Mouse (Mus musculus): ENCODE results near the gene Smyd2.

Smyd2 gene

DNA sequence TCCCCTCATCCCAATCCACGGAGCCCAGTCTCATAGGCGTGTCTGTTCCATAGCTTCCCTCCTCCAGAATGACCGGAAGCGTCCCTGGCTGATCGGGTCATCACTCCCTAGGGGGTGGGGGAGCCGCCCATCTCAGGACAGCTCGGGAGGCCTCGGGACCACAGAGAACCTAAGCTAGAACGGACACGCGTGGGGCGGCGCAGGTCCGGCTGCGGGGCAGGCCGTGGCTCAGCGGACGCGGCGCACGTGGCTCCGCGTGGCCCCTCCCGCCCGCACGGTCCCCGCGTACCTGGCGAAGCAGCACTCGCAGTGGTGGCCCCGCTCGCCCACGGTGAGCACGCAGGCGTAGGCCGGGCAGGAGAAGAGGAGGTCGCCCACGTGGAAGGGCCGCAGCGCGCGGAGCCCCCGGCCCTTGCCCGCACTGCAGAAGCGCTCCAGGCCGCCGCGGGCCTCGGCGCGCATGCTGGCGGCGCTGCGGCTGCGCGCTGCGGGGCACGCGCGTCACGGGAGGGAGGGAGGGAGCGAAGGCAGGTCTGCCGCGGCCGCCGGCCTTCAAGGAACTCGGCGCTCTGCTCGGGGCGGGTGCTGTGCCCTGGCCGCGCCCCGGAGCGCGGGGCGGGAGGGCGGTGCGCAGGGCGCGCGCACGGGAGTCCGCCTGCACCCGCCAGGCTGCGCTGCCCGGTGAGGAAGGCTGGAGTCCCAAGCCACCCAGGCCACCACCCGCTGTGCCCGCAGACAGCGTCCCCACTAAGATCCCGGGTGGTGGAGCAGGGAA, at the start of gene Smyd2:
TSS of gene Smyd2 (minus strand) at position 546 of the 775 bp plus-strand sequence.
- DNase-seq (ENCODE audit: low spot score in 2 of 2): peak; percentile 14 to 32

DNA sequence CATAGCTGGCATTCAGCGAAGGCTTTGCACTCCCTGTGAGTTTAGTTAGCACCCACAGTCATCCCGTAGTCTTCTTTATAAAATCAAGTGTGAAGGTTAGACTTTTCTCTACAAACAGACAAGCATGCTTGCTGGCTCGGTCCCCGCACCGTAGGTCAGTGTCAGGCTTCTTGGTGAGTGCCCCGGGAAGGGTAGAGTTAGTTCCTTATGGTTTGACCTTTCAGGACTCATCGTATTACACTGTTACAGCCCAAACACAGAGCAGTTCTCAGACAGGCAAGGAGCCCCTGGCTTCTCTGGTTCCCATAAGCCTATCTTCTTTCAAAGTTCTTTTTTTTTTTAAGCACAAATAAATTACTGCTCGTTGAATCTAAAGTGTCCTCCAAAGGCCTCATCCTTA, 48.2 kb upstream of the Smyd2 start:
- no peak for DNase-seq (ENCODE audit: low spot score in 2 of 2)

DNA sequence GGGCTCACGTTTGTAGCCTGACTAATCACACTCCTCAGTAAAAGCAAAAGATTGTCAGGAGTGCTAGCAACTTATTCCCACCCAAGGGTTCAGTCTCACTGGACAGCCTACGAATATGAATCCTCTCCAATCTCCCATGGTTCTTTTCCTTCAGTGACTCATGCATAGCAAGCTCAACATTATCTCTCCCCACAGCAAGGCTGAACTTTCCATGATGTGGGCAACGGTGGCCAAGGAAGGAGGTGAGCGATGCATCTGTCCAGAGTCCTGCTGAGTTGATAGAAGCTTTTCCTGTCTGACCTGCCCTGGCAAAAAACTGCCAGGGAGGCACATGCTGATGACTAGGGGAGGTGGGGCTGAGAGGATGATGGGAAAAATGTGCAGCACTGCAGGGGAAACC, 45.9 kb upstream of the Smyd2 start:
- DNase-seq (ENCODE audit: low spot score in 2 of 2): no peak

DNA sequence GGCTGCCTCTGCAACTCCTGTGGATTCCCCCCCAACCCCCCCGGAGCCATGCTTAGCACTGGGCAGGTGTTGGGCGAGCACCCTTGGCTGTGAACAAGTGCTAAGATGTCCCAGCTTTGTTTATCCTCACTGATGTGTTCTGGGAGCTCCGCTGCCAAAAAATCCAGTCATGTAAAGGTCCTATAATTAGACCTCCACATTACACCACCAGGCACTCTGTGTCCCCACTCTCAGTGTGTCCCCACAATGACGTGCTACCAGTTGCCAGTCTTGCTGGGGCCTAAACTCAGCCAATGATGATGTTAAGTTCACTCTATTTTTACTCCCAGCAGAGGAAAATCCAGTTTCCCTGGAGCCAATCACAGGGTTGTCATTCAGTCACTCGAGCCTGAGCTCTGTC, 38.3 kb upstream of the Smyd2 start:
- DNase-seq (ENCODE audit: low spot score in 2 of 2): no peak

- no peak for DNase-seq (ENCODE audit: low spot score in 2 of 2)
Measured at GRCm38 (mm10) chr1:189959802-189960201, 37.6 kb upstream of the Smyd2 start.

DNA sequence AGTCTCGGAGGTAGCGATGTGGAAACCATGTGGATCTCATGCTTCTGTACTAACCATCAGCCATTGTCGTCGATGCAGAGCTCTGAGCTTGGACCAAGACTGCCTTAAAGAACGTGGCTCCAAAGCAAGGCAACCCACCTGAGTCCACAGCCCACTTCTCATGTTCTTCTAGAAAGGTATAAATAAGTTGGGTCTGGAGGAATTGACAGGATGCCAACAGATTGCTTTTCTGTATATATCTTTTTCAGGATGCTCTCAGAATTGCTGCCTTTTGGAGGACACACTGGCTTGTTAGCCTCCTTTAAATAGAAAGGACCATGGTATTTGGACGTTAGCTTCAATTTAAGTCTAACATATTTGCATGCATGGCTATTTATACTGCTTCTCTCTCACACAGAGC, 29.7 kb upstream of the Smyd2 start:
- DNase-seq (ENCODE audit: low spot score in 2 of 2): no peak

GRCm38 (mm10) chr1:189947411-189947810, 25.2 kb upstream of the Smyd2 start:
- no peak for DNase-seq (ENCODE audit: low spot score in 2 of 2)

GRCm38 (mm10) chr1:189946126-189946525, 24.0 kb upstream of the Smyd2 start:
- DNase-seq (ENCODE audit: low spot score in 2 of 2): no peak

GRCm38 (mm10) chr1:189941786-189942185, 19.6 kb upstream of the Smyd2 start:
- no peak for DNase-seq (ENCODE audit: low spot score in 2 of 2)

DNA sequence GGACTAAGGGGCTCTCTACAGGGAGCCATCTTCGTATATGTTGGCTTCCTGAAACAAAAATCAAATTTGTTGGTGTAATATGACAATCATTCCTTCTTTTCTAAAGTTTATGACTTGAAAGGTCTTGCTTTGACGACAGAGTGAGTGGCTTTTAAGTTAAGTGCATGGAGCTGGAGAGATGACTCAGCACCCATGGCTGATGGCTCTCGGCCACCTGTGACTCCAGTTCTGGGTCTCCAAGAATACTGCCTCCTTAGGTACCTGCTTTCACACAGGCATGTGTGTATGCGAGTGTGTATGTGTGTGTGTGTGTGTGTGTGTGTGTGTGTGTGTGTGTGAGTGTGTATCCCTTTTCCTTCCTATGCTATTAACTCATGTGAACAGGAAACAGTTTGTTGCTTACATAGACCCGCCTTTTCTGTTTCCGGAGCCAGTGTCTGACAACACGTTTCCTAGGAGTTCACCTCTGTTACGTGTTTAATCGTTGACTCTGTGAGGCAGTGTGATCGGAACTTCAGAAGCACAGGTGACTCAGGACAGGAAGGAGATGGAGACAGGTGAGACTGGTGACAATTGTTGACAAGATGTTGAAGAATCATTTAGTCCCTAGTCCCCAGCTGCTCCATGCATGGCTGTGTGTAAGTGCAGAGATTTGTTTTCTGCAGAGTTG, 14.4 kb upstream of the Smyd2 start:
- no peak for DNase-seq (ENCODE audit: low spot score in 2 of 2)

DNA sequence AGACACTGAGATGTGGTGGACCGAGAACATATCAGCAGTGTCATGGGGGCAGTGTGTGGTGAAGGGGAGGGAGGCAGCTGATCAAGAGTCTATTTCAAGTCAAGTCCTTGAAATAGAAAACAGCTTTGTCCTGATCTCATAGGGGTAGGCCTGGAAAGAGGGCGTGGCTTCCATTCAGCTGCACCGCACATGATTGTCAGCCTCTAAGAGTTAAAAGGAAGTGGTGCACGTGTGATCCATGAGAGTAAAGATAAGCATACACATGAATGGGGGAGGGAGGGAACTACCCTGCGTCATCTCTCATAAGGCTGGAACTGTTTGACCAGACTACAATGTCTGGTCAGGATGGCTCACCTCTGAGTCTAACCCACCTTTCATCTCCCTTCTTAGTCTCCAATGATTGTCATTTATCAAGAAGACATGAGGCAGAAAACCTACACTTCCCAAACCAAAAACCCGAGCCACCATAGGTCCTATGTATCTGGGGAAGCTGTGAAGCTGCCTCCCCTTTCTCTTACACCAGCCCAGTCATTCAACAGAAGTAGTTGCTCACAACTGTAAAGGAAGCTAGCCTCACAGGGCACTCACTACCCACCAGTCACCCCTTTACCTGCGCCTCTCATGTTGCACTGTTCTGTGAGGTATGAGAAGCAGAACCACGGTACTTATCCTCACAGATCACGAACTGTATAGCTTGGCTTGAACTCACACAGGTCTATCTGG, 11.5 kb upstream of the Smyd2 start:
- peak; percentile 25 to 29 for DNase-seq (ENCODE audit: low spot score in 2 of 2)

DNA sequence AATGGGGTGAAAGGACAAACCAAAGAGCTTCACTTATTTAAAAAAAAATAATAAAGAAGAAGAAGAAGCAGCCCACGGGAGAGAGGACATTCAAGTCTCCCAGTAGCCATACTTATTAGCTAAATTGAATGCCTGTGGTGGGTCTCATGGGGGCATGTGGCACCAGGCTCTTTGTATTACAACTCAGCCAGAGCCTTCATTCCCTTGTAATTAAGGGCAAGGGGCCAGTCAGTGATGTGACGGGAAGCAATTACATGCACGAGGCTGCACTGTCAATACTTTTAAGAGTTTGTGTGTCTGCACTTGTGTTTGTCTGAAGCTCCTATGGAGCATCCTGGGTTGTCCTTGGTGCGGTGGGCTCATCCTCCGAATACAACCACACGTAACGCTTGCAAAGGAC, 10.8 kb upstream of the Smyd2 start:
- DNase-seq (ENCODE audit: low spot score in 2 of 2): no peak

- no peak for DNase-seq (ENCODE audit: low spot score in 2 of 2)
Measured at GRCm38 (mm10) chr1:189932190-189932589, 10.0 kb upstream of the Smyd2 start.

DNA sequence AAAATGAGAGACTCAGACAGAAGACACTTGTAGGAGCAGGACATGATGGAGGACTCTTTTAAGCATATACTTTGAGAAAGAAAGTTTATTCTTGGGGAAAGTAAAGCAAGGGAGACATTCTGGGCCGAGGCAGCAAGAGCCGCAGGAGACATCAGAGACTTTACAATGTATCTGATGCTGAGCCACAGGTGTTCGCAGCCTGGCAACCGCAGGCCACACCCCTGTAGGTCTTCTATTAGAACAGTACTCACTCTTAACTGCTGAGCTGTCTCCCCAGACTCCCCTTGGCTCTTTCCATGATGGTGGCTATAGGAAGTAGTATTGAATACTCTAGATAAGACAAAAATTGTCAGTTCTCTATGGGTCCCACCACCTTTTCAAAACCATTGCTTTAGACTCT, 7.7 kb upstream of the Smyd2 start:
- no peak for DNase-seq (ENCODE audit: low spot score in 2 of 2)

GRCm38 (mm10) chr1:189927644-189928043, 5.5 kb upstream of the Smyd2 start:
- peak; percentile 32 to 57 for DNase-seq (ENCODE audit: low spot score in 2 of 2)

GRCm38 (mm10) chr1:189926279-189926678, 4.1 kb upstream of the Smyd2 start:
- no peak for DNase-seq (ENCODE audit: low spot score in 2 of 2)

DNA sequence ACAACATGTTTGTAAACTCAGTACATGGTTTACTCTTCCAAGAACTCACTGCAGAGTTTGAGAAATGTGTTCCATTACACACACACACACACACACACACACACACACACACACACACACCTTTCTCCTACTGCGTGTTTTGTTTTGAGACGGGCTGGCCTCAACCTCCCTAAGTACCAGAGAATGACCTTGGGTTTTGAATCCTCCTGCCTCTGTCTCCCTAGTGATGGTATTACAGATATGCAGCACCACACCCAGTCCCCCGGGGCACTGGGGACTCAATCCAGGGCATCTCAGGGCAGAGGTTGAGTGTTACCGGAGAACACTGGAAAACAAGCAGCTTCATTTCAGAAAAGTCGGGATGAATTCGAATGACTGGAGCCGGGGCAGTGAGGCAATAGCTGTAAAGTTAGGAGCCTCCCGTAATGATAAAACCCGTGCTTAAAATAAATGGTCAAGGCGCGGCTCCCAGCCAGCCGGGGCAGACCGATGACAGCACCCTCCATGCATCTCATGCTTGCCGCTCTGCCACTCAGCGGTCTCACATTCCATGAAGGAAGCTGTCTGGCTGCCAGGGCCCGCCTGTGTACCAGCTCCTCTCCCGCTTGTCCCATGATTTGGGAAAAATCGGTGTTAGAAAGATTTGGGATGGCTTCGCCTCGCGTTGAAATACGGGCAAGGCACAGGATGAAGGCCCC, 1.9 kb upstream of the Smyd2 start:
- no peak for DNase-seq (ENCODE audit: low spot score in 2 of 2)

DNA sequence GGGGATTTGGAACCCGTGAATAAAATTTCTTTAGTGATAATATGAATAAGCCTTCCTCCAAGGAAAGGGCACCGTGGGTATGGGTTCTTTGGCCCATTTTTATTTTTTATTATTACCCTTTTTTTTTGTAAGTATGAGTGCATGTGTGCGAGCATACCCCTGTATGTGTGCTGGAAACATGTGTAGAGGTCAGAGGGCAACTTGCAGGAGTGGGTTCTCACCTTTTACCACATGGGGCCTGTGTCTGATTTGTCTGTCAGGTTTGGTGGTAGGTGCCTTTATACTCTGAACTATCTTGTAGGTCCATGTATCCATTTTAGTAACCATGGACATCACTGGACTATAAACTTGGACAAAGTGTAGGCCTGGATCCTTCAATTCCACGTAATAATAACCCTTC, 994 bp upstream of the Smyd2 start:
- DNase-seq (ENCODE audit: low spot score in 2 of 2): no peak

- DNase-seq (ENCODE audit: low spot score in 2 of 2): no peak
Measured at GRCm38 (mm10) chr1:189922721-189923120, 558 bp upstream of the Smyd2 start.

DNA sequence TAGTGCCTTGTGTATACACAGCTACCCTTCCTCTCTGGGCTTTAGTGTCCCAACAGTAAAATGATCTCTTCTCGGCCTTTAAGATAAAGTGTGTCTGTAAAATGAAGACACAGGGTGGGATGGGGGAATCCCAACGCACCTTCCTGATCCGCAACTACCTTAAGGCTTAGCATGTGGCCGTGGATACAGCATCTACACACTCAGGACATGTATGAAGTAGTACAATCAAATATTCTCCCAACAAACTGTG, 670 bp downstream of the Smyd2 start:
- no peak for DNase-seq (ENCODE audit: low spot score in 2 of 2)

DNA sequence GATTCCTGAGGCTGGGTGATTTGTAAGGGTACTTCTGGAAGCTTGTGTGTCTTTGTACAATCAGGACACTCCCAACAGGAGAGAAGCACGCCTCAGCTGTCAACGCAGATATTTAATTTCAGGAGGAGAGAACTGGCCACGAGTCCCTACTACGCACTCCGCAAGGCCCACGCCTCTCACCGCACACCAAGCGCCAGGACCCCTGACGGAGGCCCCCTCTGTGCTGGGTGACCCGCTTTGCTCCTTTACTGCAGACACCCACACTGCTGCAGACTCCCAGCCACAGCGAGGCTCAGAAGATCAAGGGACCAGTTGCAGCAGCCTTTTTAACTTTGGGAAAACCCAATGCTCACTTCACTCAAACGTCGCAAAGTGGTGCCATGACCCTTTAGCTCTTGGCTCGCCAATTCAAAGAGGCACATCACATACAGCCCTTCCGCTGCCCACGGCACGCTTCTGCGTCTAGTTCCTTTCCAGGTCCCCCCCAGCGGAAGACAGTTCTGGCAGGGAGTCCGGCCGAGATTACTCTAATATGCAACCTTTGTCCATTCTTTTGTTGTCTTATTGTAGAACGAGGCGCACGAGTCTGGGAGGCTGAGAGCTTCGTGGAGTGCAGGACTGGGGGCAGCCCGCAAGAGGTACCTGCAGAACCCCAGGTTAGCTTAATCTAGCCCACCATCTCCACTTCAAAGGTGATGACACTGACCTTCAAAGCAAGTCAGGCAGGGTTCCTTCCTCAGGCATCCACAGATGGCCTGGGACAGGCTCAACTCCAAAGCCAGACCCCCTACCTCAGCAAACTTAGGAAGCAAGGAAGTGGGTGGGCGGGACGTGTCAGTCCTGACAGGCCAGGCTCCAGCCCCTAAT, 1.2 kb downstream of the Smyd2 start:
- DNase-seq (ENCODE audit: low spot score in 2 of 2): no peak

GRCm38 (mm10) chr1:189919756-189920155, 2.4 kb downstream of the Smyd2 start:
- DNase-seq (ENCODE audit: low spot score in 2 of 2): no peak
